Mouse (Mus musculus): ENCODE results near the gene Sec62. TPM values are rescaled to one million over a fixed set of nuclear protein-coding genes. Genes with fewer than 3 reads are reported as not detected.
"Not testable (repeated sequence)": the region's sequence is repeated elsewhere in the genome, so short reads cannot be mapped to it uniquely, and the experiment has no call there.

The Sec62 gene
- total RNA-seq, 2 experiments from 2014 or later, result 101 to 111 TPM

- DNase-seq (ENCODE audit: low spot score in 2 of 2), result no peak
- intact Hi-C loops (cut with DNase I), result no loop called here
Observed at GRCm38 (mm10) chr3:30818630-30819125, 26.0 kb downstream of the Sec62 start.

- no peak for DNase-seq (ENCODE audit: low spot score in 2 of 2)
- intact Hi-C loops (cut with DNase I), result no loop called here
Observed at GRCm38 (mm10) chr3:30822163-30822562, 29.5 kb downstream of the Sec62 start.

GRCm38 (mm10) chr3:30826069-30826468 lies 33.4 kb downstream of the Sec62 start:
- DNase-seq (ENCODE audit: low spot score in 2 of 2), result no peak
- intact Hi-C loops (cut with DNase I), result no loop called here

- intact Hi-C loops (cut with DNase I), result no loop called here
- DNase-seq (ENCODE audit: low spot score in 2 of 2), result no peak
Observed at GRCm38 (mm10) chr3:30831848-30832606, 39.4 kb downstream of the Sec62 start.

GRCm38 (mm10) chr3:30833254-30833653 lies 40.6 kb downstream of the Sec62 start:
- no peak for DNase-seq (ENCODE audit: low spot score in 2 of 2)
- intact Hi-C loops (cut with DNase I), result no loop called here

GRCm38 (mm10) chr3:30845755-30846154 lies 53.1 kb downstream of the Sec62 start:
- intact Hi-C loops (cut with DNase I), result no loop called here
- no peak for DNase-seq (ENCODE audit: low spot score in 2 of 2)

- no peak for DNase-seq (ENCODE audit: low spot score in 2 of 2)
- intact Hi-C loops (cut with DNase I), result no loop called here
Observed at GRCm38 (mm10) chr3:30847413-30847812, 54.7 kb downstream of the Sec62 start.

- intact Hi-C loops (cut with DNase I), result no loop called here
- DNase-seq (ENCODE audit: low spot score in 2 of 2), result no peak
Observed at GRCm38 (mm10) chr3:30851422-30851821, 58.7 kb downstream of the Sec62 start.

GRCm38 (mm10) chr3:30853596-30853995 lies 60.9 kb downstream of the Sec62 start:
- intact Hi-C loops (cut with DNase I), result no loop called here
- DNase-seq (ENCODE audit: low spot score in 2 of 2), result no peak

- DNase-seq (ENCODE audit: low spot score in 2 of 2), result peak; percentile 63 to 64
Observed at GRCm38 (mm10) chr3:30855604-30856458, 63.2 kb downstream of the Sec62 start, which contains the start of gene Gpr160. TSS of gene Gpr160 (plus strand) at chr3:30855950.

GRCm38 (mm10) chr3:30859599-30859998 lies 66.9 kb downstream of the Sec62 start:
- intact Hi-C loops (cut with DNase I); DNase-seq (ENCODE audit: low spot score in 2 of 2): not testable (repeated sequence)

More at GRCm38 (mm10) chr3:30855604-30856458, 63.2 kb downstream of the Sec62 start, which contains the start of gene Gpr160:
- intact Hi-C loops (cut with DNase I), result no loop called here

- intact Hi-C loops (cut with DNase I), result no loop called here
- DNase-seq (ENCODE audit: low spot score in 2 of 2), result no peak
Observed at GRCm38 (mm10) chr3:30860705-30861104, 68.0 kb downstream of the Sec62 start.

- no peak for DNase-seq (ENCODE audit: low spot score in 2 of 2)
- intact Hi-C loops (cut with DNase I), result no loop called here
Observed at GRCm38 (mm10) chr3:30863712-30864435, 71.2 kb downstream of the Sec62 start.

GRCm38 (mm10) chr3:30864640-30865039 lies 72.0 kb downstream of the Sec62 start:
- peak in 1 of 2 experiments; percentile 21 for DNase-seq (ENCODE audit: low spot score in 2 of 2)
- intact Hi-C loops (cut with DNase I), result no loop called here

GRCm38 (mm10) chr3:30868176-30868575 lies 75.5 kb downstream of the Sec62 start:
- intact Hi-C loops (cut with DNase I), result no loop called here
- DNase-seq (ENCODE audit: low spot score in 2 of 2), result no peak

GRCm38 (mm10) chr3:30868625-30869024 lies 76.0 kb downstream of the Sec62 start:
- no peak for DNase-seq (ENCODE audit: low spot score in 2 of 2)
- intact Hi-C loops (cut with DNase I), result no loop called here

- intact Hi-C loops (cut with DNase I), result no loop called here
Observed at GRCm38 (mm10) chr3:30869995-30870394, 77.3 kb downstream of the Sec62 start.

More at GRCm38 (mm10) chr3:30869995-30870394, 77.3 kb downstream of the Sec62 start:
- no peak for DNase-seq (ENCODE audit: low spot score in 2 of 2)

Measured in left cerebral cortex, postnatal 14 days (tissue).